Mouse (Mus musculus) MEL (cell line): ENCODE data around the gene Gda.

ENCODE experiments used
- CTCF ChIP-seq, 3 experiments: IDR thresholded peaks in 2 of 3; conservative IDR thresholded peaks in 1 of 3; 2 replicates each; pipeline ENCODE4 v1.5.1; 2011 to 2012; ENCODE audit warnings: low read length in 3 of 3, low read depth in 2 of 3, mild to moderate bottlenecking in 2 of 3, improper control_type of control experiment in 1 of 3, inconsistent platforms in 1 of 3, mixed read lengths in 1 of 3, moderate library complexity in 1 of 3; ENCODE audit not compliant: control insufficient read depth in 1 of 3, insufficient read depth in 1 of 3, poor library complexity in 1 of 3, severe bottlenecking in 1 of 3
- EP300 ChIP-seq, 2 experiments: IDR thresholded peaks; 2 replicates each; pipeline ENCODE4 v1.6.1; 2011; ENCODE audit warnings: improper control_type of control experiment in 2 of 2, low read length in 2 of 2, low read depth in 1 of 2, mild to moderate bottlenecking in 1 of 2
- GATA1 ChIP-seq: IDR thresholded peaks from 2 replicates; pipeline ENCODE4 v1.6.1; 2011; ENCODE audit warnings: low read depth, low read length, improper control_type of control experiment
- HCFC1 ChIP-seq: IDR thresholded peaks from 2 replicates; pipeline ENCODE4 v1.6.1; 2012; ENCODE audit warnings: low read depth, mild to moderate bottlenecking, inconsistent platforms, low read length, improper control_type of control experiment, moderate library complexity
- KAT2A ChIP-seq: conservative IDR thresholded peaks from 2 replicates; pipeline ENCODE4 v1.6.1; 2012; ENCODE audit warnings: low read depth, low read length, improper control_type of control experiment, inconsistent platforms
- MAX ChIP-seq: IDR thresholded peaks from 2 replicates; pipeline ENCODE4 v1.6.1; 2011; ENCODE audit warnings: low read length, improper control_type of control experiment
- MAZ ChIP-seq: IDR thresholded peaks from 2 replicates; pipeline ENCODE4 v1.6.1; 2012; ENCODE audit warnings: low read depth, mild to moderate bottlenecking, inconsistent platforms, low read length, improper control_type of control experiment
- POLR2A ChIP-seq, 2 experiments: IDR thresholded peaks; 2 replicates each; pipeline ENCODE4 v1.6.1; 2011 to 2012; ENCODE audit warnings: low read length in 2 of 2, mild to moderate bottlenecking in 2 of 2, control low read depth in 1 of 2, improper control_type of control experiment in 1 of 2, low read depth in 1 of 2, moderate library complexity in 1 of 2; ENCODE audit not compliant: control insufficient read depth in 1 of 2, insufficient read depth in 1 of 2, poor library complexity in 1 of 2
- SMC3 ChIP-seq: IDR thresholded peaks from 2 replicates; pipeline ENCODE4 v1.6.1; 2011; ENCODE audit warnings: low read depth, low read length, improper control_type of control experiment
- USF1 ChIP-seq: IDR thresholded peaks from 2 replicates; pipeline ENCODE4 v1.6.1; 2014; ENCODE audit warnings: low read depth, mild to moderate bottlenecking, inconsistent platforms, low read length, improper control_type of control experiment, moderate library complexity
- ZMIZ1 ChIP-seq: IDR thresholded peaks from 2 replicates; pipeline ENCODE4 v1.6.1; 2012; ENCODE audit warnings: low read depth, mild to moderate bottlenecking, inconsistent platforms, low read length, improper control_type of control experiment, moderate library complexity
- ZNF384 ChIP-seq: IDR thresholded peaks from 2 replicates; pipeline ENCODE4 v1.6.1; 2012; ENCODE audit warnings: low read depth, mild to moderate bottlenecking, inconsistent platforms, low read length, improper control_type of control experiment

DNA sequence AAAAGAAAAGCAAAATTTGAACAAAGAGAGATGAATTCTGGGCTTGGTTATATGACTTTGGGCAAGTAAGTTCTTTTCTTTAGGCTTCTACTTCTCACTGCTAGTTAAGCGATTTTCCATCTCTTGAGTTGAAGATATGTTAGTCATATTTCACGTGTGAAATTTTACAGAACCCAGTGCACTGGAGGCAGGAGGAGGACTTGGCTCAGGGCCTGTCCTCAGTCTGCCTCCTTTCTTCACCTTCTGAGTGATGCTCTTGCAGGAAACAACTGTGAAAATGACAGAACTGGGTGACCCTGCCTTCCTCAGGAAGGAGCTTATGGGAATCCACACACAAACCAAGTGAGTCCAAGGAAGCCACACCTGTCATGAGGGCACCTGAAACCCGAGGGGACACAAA is 57.9 kb downstream of the Gda start:
- TF ChIP-seq POLR2A (IDR thresholded peaks at IDR 0.05; ENCODE audit: control insufficient read depth in 1 of 2, insufficient read depth in 1 of 2, low read depth in 1 of 2, low read length in 2 of 2, poor library complexity in 1 of 2) (no peak), CTCF (IDR thresholded peaks at IDR 0.05 in 2 of 3, conservative IDR thresholded peaks at IDR 0.05 in 1 of 3; ENCODE audit: control insufficient read depth in 1 of 3, insufficient read depth in 1 of 3, low read depth in 2 of 3, low read length in 3 of 3, poor library complexity in 1 of 3, severe bottlenecking in 1 of 3) (no peak), EP300 (IDR thresholded peaks at IDR 0.05; ENCODE audit: low read depth in 1 of 2, low read length in 2 of 2) (no peak), MAX (no peak), MAZ (no peak), ZNF384 (no peak), GATA1 (no peak), HCFC1 (no peak), USF1 (no peak), KAT2A (no peak), SMC3 (no peak), ZMIZ1 (no peak)
